Mouse (Mus musculus) T-cell, adult 2 months (primary cell): ENCODE measurements around the gene Efs.

ENCODE experiments used
- DNase-seq: peaks from one replicate; pipeline ENCODE4 v3.0.0; 2022; ENCODE audit warnings: low spot score

Gene Efs

DNA sequence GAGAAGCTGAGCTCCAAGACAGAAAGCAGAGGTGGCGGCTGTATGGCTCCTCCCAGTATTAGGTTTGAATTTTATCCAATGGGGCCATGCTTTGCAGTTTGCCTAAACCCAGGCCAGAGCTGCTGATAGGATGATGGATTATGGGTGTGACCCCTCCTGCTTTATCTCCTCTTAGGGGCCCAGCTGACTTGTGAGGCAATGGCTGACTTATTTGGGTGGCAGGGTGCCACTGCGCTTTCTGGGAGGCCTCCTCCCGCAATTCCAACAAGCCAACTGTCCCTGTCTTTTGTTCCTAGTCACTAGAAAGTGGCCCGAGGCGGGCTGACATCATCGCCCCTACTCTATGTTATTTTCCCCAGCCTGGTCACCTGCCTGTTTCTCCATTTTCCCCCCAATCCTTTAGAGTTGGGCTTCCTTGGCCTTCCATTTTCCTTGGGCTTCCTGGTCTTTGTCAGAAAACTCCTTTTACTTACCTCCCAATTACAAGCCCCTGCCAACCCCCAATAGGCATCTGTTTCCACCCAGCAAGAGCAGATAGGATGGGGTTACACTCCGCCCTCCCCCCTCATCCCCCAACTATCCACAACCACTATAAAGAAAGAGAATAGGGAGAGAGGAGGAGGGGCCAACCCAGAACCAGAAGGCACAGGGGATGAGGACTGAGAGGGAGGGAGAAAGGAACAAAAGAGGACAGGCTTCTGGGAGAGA lies 1.1 kb downstream of the Efs start:
- no peak for DNase-seq

DNA sequence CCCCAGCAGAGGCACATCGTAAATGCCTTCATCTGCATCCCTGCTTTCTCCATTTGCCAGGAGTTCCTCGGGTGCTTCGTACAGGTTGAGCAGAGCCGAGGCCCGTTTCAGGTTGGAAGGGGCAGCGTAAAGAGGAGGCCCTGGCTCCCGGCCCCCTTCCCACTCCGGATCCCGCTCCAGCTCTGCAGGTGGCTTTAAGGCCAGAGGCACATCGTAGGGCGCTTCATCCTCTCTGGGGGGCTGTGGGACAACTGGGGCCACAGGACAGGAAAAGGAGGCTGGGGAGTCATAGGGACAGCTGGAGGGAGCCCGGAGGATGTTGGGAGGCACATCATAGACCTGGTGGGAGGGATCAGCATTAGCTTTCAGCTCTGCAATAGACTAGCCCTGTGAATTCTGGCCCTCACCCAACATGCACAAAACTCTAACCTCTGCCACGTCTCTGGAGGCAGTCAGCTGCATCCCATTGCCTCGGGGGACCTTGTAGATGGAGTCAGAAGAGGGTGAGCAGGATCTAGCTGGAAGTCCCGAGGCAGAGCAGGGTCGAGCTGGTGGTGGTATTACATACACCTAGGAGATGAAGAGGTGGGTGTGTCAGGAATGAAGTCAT lies 5.7 kb downstream of the Efs start:
- DNase-seq = no peak

DNA sequence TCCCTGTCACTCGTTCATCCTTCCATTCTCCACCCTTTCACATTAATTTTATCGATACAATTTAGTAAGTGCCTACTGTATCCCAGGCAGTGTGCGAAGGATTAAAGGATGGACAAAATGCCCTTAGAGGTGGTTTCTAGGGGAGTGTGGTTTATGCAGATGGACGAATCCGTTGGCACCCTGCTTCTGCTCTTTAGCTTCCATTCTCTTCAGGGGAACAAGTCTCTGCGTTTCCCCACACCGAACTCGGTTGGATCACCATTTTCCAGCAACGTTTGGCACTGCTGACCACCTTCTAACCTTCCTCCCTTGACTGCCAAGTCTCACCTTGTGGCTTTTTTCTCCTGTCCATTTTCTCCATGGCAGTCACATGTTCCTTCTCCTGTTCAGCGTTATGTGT lies 12.6 kb downstream of the Efs start:
- DNase-seq = no peak

DNA sequence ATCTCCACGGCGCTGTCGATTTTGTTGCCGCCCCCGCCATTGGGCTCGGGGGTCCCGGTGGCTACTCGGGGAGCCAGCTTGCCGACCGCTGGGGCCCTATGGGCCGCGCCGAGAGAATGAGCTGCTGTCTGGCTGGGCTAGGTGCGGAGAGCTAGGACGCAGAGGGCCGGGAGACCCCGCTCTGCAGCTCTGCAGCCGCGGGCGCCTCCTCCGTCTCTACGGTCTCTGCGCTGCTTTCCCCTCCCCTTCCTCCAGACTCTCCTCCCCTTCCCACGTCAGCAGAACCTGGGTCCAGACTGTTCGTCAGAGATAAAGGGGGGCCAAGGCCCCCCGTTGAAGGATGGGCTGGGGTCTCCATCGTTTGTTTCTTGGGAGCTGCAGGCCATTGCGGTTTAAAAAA lies 13.0 kb downstream of the Efs start, which contains the start of gene Slc22a17:
Gene Slc22a17, minus strand, starts transcription at position 247 of the 400 bp plus-strand sequence.
- peak; percentile 40 for DNase-seq

DNA sequence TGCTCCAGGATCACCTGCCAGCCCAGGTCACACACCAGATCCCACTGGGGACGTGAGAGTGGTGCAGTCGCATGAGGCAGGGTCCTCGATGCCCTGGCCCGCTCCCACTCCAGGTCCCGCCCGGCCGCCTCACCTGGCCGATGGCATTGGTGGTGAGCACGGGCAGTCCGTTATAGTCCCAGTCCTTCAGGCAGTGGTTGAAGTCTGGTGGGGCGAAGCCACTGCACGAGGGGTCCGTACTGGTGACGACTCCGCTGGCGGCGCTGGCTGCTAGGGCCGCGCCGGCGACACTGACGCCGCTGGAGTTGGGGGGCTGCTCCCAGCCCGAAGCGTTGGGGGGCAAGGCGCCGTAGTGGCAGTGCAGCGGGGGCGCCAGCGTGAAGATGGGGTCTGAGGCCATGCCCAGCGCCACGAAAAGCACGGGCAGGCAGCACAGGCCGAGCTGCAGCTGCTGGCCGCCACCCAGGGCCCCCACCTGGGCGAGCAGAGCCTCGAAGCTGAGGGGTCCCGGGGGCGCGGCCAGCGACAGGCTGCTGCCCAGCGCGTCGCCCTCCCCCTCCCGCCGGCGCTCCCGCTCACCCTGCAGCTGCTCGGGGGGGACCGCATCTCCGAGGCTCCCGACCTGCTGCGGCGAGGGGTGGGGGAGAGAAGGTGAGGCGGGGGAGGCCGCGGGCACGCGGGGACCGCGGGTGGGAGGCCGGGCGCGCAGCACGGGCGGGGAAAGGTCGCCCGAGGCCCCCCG lies 13.6 kb downstream of the Efs start:
- DNase-seq = no peak

DNA sequence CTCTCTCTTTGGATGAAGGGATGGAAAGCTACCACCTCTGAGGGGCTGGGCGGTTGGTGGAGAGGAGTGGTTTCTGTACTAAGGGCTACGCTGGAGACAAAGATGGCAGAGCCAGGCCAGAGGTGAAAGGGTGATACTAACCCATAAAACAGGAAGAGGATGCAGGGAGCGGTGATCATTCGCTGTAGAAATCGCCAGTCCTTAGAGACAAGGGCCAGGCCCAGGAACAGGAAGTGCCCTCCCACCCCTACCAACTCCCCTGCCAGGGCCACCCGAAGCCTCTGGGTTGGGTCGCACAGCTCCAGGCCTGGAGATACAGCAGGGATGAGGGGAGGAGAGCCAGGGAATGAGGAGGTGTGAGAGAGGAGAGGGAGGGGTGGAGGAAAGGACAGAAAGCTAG lies 17.2 kb downstream of the Efs start:
- no peak for DNase-seq

DNA sequence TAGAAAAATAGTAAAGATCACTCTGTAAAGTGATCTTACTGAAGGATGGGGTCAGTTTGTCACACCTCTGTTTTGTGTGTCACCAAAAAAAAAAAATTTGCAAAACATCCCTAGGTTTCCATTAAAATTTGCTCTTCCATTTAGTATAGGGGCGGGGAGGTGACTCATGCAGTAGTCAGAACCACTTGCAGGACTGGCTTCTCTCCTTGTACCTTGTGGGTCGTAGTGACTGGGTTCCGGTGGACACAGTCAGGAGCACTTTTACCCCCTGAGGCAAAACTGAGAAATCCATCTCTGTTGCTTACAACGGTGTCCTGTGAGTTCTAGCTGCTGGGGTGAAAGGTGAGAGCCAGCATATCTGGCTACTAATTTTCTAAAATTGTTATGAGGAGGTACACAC lies 22.3 kb downstream of the Efs start:
- DNase-seq = no peak

DNA sequence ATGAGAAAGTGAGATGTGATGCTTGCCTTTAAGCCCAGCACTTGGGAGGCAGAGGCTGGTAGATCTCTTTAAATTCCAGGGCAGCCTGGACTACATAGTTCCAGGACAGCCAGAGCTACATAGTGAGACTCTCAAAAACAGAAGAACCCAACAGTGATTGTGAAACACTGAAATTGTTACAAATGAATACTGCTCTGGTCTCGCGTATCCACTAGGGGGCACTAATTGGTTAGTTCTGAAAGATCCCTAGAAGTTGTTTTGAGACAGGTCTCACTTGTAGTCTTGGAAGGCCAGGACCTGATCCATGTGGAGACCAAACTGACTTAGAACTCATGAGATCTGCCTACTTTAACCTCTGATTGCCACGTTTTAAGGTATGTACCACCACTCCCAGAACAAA lies 25.5 kb downstream of the Efs start:
- DNase-seq = peak; percentile 51

DNA sequence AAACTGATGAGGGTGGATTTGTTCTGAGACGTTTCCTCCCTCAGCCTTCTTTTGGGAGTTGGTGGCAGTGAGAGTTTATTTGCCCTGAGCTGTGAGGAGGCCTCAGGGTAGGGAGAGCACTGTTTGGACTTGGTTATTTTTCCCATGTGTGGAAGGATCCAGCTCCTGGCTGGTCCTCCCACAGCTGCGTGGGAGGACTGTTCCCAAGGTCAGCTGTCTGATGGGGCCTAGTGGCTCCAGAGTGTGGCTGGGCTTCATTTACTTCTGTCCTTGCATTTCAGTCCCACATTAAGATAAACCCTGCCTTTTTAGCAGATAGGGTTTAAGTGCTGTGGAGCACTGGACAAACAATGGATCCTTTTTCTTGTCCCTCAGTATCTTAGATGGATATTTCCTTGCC lies 28.5 kb downstream of the Efs start:
- no peak for DNase-seq

DNA sequence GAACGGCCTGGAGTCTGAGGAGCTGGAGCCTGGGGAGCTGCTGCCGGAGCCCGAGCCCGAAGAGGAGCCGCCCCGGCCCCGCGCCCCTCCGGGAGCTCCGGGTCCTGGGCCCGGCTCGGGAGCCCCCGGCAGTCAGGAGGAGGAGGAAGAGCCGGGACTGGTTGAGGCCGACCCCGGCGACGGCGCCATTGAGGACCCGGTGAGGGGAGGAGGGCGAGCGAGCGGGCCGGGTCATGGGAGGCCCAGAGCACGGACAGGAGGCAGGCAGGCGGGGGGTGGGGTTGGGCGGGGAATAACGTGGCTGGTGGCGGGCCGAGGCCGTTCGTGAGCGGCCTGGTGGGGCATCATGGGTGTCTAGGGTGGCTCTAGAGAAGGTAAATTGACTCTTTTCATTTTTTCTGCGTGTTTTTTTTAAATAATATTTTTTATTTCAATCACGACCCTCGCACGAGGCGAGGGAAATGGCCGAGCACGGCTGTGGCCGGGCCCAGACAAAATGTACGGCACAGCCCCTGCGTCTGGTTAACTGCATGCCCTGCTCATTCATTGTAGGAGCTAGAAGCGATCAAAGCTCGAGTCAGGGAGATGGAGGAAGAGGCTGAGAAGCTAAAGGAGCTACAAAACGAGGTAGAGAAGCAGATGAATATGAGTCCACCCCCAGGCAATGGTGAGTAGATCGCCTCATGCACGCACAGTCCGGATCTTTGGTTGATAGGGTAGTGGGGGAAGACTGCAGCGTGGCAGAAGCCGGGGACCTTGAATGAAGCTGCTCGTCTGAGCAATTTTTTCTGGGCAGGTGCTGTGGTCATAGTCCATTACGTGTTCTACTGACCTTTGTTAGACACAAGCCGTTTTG lies 31.4 kb downstream of the Efs start:
- DNase-seq = no peak

DNA sequence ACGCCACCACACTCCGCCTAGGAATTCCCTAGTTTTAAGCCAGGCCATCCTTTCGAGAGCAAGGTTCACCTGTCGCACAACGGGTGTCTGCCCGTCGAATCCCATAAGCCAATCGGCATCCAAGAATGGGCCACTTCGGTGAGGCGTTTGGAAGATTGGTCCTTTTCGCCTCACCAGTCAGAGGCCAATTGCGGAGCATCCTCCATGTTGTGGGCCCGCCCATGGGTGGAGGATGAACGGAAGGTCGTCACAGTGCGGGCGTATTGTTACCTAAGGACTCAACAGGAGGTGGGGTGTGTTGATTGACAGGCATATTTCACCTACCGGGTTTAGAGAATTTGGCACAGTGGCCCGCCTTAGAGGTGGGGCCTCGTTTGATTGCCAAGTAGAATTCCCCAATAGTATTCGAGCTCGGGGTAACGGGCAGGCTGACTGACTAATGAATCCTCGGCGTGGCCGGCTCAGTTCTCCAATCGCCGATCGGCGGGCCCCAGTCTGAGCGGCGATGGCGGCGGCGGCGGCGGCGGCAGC lies 32.2 kb downstream of the Efs start:
- peak; percentile 99 for DNase-seq

DNA sequence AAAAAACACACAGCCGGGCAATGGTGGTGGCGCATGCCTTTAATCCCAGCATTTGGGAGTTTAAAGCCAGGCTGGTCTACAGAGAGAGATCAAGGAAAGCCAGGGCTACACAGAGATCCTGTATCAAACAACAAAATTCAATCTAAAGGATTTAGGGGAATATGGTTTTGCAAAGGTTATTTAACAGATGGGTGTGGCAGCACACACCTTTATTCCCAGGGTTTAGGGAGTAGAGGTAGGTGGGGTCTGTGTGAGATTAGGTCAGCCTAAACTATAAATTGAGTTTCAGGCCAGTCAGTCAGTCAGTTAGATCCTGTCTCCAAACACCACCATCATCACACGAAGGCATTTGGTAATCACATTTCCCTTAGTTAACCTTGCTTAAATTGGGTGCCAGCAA lies 33.7 kb downstream of the Efs start, which contains the start of gene Pabpn1:
Gene Pabpn1, plus strand, starts transcription at position 301 of the 400 bp plus-strand sequence.
- DNase-seq = no peak

DNA sequence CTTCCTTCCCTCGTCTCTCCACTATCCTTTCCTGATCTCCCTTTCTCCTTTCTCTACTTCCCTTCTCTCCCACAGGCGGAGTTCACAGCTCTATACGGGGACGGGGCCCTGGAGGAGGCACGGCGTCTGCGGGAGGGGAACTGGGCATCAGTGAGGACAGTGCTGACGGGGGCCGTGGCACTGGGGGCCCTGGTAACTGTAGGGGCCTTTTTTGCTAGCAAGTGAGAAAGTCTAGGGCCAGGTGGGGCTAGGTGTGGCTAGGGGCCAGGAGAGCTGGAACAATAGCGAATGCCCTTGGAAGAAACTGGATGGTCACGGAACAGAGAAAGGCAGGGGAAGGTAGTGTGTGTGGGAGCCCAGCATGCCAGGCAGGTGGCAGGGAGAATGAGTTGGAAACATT lies 40.6 kb downstream of the Efs start:
- no peak for DNase-seq

DNA sequence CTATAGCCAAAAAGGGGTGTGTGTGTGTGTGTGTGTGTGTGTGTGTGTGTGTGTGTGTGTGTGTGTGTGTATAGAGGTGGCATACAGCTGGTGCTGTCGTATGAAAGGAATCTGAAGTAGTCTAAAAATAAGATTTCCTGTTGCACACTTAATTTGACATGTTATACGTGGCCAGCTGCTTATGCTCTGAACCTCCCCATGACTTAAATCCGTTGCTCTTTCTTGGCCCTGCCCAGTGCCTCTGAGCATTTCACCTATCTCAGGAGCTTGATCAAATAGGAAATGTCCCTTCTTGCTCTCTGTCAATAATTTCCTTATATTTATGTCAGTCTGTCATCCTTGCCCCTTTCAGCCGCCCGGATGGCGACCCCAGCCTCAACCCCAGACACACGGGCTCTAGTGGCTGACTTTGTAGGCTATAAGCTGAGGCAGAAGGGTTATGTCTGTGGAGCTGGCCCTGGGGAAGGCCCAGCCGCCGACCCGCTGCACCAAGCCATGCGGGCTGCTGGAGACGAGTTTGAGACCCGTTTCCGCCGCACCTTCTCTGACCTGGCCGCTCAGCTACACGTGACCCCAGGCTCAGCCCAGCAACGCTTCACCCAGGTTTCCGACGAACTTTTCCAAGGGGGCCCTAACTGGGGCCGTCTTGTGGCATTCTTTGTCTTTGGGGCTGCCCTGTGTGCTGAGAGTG lies 41.8 kb downstream of the Efs start:
- no peak for DNase-seq

DNA sequence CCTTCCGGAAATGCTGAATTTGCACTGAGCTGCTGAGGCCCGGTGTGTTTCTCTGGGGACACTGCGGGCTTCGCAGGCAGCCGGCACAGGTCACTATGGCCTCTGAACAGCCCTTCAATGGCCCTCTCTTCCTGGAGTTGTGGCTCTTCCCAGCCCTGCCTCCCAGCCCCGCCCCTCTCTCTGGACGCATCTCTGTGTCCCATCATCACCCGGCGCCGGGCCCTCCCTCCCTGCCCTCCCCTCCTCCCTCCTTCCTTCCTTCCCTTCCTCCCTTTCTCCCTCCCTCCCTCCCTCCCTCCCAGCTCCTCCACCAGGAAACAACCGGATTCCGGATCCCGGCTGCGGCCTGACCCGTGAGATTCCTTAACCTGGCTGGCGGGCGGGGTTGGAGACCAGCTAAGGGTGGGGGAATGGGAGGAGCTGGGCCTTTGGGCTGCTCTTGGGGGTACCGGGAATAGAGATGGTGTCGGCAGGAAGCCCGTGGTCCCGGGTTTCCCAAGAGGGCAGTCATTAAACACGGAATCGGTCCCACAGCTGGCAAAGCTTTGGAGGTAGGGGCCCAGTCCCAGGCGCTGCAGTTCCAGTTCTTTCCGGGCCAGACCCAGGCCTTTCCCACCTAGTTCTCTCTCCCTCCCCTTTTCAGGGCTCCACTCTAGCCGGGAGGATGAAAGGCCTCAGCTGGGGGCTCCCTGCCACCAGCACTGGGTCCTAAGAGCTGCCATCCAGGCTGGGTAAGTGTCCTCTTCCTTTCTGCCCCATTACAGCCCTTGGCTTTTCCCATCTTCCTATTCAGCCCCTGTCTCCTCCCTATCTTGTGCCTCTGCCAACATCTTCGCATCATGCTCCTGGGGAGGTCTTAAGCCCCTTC lies 42.5 kb downstream of the Efs start, which contains the start of the genes Bcl2l2 and Gm20521:
Gene Bcl2l2, plus strand, starts transcription at position 224 of the 868 bp plus-strand sequence.
Gene Gm20521, plus strand, starts transcription at position 288 of the 868 bp plus-strand sequence.
- no peak for DNase-seq

DNA sequence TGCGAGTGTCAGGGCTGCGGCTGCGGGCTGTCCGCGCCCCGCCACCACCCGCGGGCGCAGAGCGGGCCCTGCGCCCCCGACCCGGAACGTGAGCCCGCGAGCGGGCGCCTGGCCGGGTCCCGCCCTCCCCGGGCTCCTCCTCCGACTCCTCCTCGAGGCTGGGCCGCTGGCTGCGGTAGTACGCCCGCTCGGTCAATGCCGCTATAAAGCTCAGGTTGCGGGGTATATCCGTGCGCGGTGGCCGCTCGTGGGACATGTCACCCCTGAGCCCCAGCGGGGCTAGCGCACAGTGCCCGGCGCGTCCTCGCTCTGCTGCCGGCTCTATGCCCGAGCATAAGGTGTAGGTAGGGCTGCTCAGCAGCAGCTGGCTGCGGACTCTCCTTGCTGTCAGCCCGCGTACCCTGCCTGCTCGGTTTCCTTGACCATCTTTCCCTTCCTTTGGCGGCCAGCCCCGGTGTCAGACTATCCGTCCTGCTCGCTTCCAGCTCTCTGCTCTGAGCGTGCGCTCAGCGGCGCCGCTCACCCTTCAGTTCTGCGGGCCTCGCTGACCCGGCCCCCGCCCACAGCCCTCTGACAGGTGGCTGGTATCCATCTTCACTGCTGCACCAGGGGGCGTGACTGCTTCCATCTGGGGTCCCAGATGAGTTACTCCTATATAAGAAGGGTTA lies 48.7 kb downstream of the Efs start, which contains the start of gene Ppp1r3e:
Gene Ppp1r3e, minus strand, starts transcription at position 503 of the 668 bp plus-strand sequence.
- DNase-seq = peak; percentile 50

DNA sequence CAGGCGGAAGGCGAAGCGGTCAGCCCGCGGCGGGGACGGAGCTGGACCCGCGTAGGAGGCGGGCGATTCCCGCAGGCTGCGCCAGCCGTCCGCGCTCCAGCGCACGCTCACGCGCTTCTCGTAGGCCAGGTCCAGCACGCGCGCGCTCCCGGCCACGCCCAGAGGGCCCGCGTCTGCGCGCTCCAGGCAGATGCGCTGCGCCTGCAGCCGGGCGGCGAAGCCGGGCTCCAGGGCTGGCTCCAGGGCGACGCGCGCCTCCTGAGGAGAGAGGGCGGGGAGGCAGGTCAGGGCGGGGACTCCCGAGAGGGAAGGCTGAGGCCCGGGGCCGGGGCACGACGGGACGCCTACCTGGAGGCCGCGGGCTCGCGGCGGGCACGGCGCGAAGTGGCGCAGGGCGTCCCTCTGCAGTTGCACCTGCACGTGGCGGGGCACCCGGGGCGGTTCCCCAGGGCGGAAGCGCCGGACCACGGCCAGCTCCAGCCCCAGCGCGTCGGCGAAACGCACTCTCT lies 49.3 kb downstream of the Efs start:
- DNase-seq = peak; percentile 84

DNA sequence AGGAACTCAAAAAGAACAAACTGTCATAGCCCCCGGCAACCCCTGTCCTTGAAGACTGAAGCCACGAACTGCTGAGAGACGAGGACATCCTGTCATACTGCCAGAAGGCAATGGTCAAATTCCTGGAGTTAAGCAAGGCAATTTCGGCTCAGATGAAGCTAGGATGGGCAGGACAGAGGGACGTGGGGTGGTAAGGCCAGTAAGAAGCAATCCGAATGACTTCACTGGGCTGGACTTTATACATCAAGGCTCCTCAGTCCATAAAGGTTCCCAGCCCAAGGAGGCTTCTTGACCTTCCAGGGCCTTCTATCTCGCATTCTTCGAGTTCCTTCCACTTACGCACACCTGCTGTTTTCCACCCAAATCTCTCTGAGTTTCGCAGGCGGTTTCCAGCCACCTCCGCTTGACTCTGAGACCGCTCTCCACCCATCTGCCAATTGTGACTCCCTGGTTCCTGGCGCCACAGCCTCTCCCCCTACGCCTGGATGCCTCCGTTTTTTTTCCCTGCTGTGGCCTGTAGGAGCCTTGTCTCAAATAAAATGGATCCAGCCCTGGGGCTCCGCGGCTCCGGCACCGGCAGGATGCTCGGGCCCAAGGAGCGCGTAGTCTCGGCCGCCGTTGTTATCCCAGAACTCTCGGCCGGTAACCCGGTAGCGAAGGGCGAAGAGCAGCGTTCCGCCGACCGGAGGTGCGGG lies 49.9 kb downstream of the Efs start:
- no peak for DNase-seq

DNA sequence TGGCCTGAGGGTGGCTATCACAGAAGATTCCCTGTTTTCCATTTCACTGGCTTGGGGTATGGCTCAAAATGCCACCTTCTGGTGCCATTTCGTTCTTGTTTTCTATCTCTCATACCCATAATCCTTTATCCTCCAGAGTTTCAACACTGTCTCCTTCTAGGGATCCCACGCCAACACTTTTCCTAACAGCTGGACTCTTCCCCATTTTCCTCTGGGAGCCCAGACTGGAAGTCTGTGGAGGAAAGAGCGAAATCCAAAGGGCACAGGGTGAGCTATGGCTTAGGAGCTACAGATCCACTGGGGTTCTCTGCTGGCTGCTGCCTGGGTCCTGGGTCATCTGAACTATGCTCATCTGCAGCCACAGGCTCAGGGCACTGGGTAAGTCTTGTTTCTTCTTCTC lies 51.8 kb downstream of the Efs start:
- DNase-seq = no peak
